Mouse (Mus musculus): ENCODE measurements around the gene Stt3b.

DNA sequence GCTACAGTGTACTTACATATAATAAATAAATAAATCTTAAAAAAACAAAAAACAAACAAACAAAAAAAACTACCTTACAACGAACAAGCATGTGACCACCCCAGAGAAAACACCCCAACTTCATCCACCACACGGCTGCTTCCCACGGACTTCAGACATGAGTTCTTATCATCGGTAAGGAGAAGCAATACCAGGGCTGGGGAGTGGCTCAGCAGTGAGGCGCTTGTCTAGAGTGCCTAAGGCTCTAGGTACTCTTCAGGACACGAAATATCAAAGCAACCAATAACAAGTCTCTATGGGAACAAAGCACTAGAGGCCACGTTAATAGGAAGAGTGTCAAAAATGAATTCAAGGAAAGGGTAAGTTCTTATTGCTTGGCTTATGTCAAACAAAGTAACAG, 49.8 kb downstream of the Stt3b start:
- TF ChIP-seq CTCF (IDR thresholded peaks at IDR 0.05; ENCODE audit: low read depth, low read length) (no peak), TAL1 (conservative IDR thresholded peaks at IDR 0.05; ENCODE audit: low read depth, low read length) (no peak)

All from G1E (cell line).